Mouse (Mus musculus) MEL (cell line): Measurements from ENCODE around the gene Ube3b. TPM values are rescaled to one million over a fixed set of nuclear protein-coding genes. Genes with fewer than 3 reads are reported as not detected.

ENCODE experiments used
- DNase-seq: peaks from one replicate; pipeline ENCODE4 v3.0.0; 2011; ENCODE audit warnings: low read depth, low spot score
- H3K27ac ChIP-seq: 2 replicates; pipeline ENCODE4 v1.5.1; 2012; ENCODE audit warnings: low read depth, mild to moderate bottlenecking, control low read depth, low read length, moderate library complexity; ENCODE audit not compliant: control insufficient read depth
- H3K27me3 ChIP-seq, 2 experiments: fragments of 150-350 bp in 1 of 2; sonication (generic) in 1 of 2; 2 replicates each; pipeline ENCODE4 v1.6.1; 2012; ENCODE audit warnings: low read length in 2 of 2, mild to moderate bottlenecking in 2 of 2, improper control_type of control experiment in 1 of 2, moderate library complexity in 1 of 2; ENCODE audit not compliant: insufficient read depth in 2 of 2, control insufficient read depth in 1 of 2
- H3K36me3 ChIP-seq, 2 experiments: 2 replicates each; pipeline ENCODE4 v1.6.1; 2012 to 2014; ENCODE audit warnings: low read length in 2 of 2, improper control_type of control experiment in 1 of 2, inconsistent platforms in 1 of 2, mild to moderate bottlenecking in 1 of 2; ENCODE audit not compliant: insufficient read depth in 2 of 2, control insufficient read depth in 1 of 2
- H3K4me1 ChIP-seq, 2 experiments: fragments of 150-350 bp in 1 of 2; sonication (generic) in 1 of 2; 2 replicates each; pipeline ENCODE4 v1.6.1; 2012; ENCODE audit warnings: low read length in 2 of 2, improper control_type of control experiment in 1 of 2, mild to moderate bottlenecking in 1 of 2; ENCODE audit not compliant: insufficient read depth in 2 of 2, control insufficient read depth in 1 of 2
- H3K4me3 ChIP-seq, 2 experiments: fragments of 150-350 bp in 1 of 2; sonication (generic) in 1 of 2; 2 replicates each; pipeline ENCODE4 v1.5.1; 2012; ENCODE audit warnings: low read depth in 2 of 2, low read length in 2 of 2, mild to moderate bottlenecking in 2 of 2, moderate library complexity in 2 of 2, control low read depth in 1 of 2, improper control_type of control experiment in 1 of 2; ENCODE audit not compliant: control insufficient read depth in 1 of 2, insufficient read depth in 1 of 2
- H3K79me2 ChIP-seq: 2 replicates; pipeline ENCODE4 v1.6.1; 2012; ENCODE audit warnings: mild to moderate bottlenecking, low read length, moderate library complexity; ENCODE audit not compliant: control insufficient read depth, poor library complexity, insufficient read depth
- H3K9ac ChIP-seq: 2 replicates; pipeline ENCODE4 v1.6.1; 2012; ENCODE audit warnings: low read depth, mild to moderate bottlenecking, control low read depth, low read length, moderate library complexity; ENCODE audit not compliant: control insufficient read depth, poor library complexity, severe bottlenecking
- H3K9me3 ChIP-seq: fragments of 150-350 bp; sonication (generic); replicated peaks from 2 replicates; pipeline ENCODE4 v1.6.1; 2012; ENCODE audit warnings: mild to moderate bottlenecking, low read length, improper control_type of control experiment, moderate library complexity; ENCODE audit not compliant: insufficient read depth
- BHLHE40 ChIP-seq: IDR thresholded peaks from 2 replicates; pipeline ENCODE4 v1.6.1; 2012; ENCODE audit warnings: low read depth, mild to moderate bottlenecking, inconsistent platforms, low read length, improper control_type of control experiment, borderline replicate concordance
- CHD1 ChIP-seq: IDR thresholded peaks from 2 replicates; pipeline ENCODE4 v1.6.1; 2012; ENCODE audit warnings: low read depth, mild to moderate bottlenecking, inconsistent platforms, low read length, improper control_type of control experiment
- CHD2 ChIP-seq: IDR thresholded peaks from 2 replicates; pipeline ENCODE4 v1.6.1; 2011; ENCODE audit warnings: low read length, improper control_type of control experiment
- E2F4 ChIP-seq: IDR thresholded peaks from 2 replicates; pipeline ENCODE4 v1.6.1; 2011; ENCODE audit warnings: low read depth, low read length, improper control_type of control experiment, borderline replicate concordance
- EP300 ChIP-seq, 2 experiments: IDR thresholded peaks; 2 replicates each; pipeline ENCODE4 v1.6.1; 2011; ENCODE audit warnings: improper control_type of control experiment in 2 of 2, low read length in 2 of 2, low read depth in 1 of 2, mild to moderate bottlenecking in 1 of 2
- ETS1 ChIP-seq: IDR thresholded peaks from 2 replicates; pipeline ENCODE4 v1.6.1; 2012; ENCODE audit warnings: low read depth, mild to moderate bottlenecking, inconsistent platforms, low read length, improper control_type of control experiment, moderate library complexity
- GATA1 ChIP-seq: IDR thresholded peaks from 2 replicates; pipeline ENCODE4 v1.6.1; 2011; ENCODE audit warnings: low read depth, low read length, improper control_type of control experiment
- HCFC1 ChIP-seq: IDR thresholded peaks from 2 replicates; pipeline ENCODE4 v1.6.1; 2012; ENCODE audit warnings: low read depth, mild to moderate bottlenecking, inconsistent platforms, low read length, improper control_type of control experiment, moderate library complexity
- JUND ChIP-seq: IDR thresholded peaks from 2 replicates; pipeline ENCODE4 v1.6.1; 2011; ENCODE audit warnings: low read depth, mild to moderate bottlenecking, improper control_type of control experiment, low read length
- KAT2A ChIP-seq: conservative IDR thresholded peaks from 2 replicates; pipeline ENCODE4 v1.6.1; 2012; ENCODE audit warnings: low read depth, low read length, improper control_type of control experiment, inconsistent platforms
- MAFK ChIP-seq: IDR thresholded peaks from 2 replicates; pipeline ENCODE4 v1.6.1; 2011; ENCODE audit warnings: low read depth, mild to moderate bottlenecking, low read length, improper control_type of control experiment, borderline replicate concordance
- MAX ChIP-seq: IDR thresholded peaks from 2 replicates; pipeline ENCODE4 v1.6.1; 2011; ENCODE audit warnings: low read length, improper control_type of control experiment
- MEF2A ChIP-seq: IDR thresholded peaks from 2 replicates; pipeline ENCODE4 v1.6.1; 2014; ENCODE audit warnings: low read depth, mild to moderate bottlenecking, inconsistent platforms, low read length, improper control_type of control experiment; ENCODE audit not compliant: poor library complexity, insufficient replicate concordance, severe bottlenecking; ENCODE audit errors: extremely low read depth
- MYC ChIP-seq: IDR thresholded peaks from 2 replicates; pipeline ENCODE4 v1.6.1; 2011; ENCODE audit warnings: low read depth, mild to moderate bottlenecking, low read length, improper control_type of control experiment, moderate library complexity
- NELFE ChIP-seq: IDR thresholded peaks from 2 replicates; pipeline ENCODE4 v1.6.1; 2011; ENCODE audit warnings: low read depth, low read length, improper control_type of control experiment
- POLR2AphosphoS2 ChIP-seq: IDR thresholded peaks from 2 replicates; pipeline ENCODE4 v1.6.1; 2011; ENCODE audit warnings: low read length, improper control_type of control experiment
- POLR2AphosphoS5 ChIP-seq: IDR thresholded peaks from 2 replicates; pipeline ENCODE4 v1.6.1; 2012; ENCODE audit warnings: low read depth, borderline replicate concordance, mild to moderate bottlenecking, inconsistent platforms, low read length, moderate library complexity, mixed read lengths
- RCOR1 ChIP-seq: IDR thresholded peaks from 2 replicates; pipeline ENCODE4 v1.6.1; 2012; ENCODE audit warnings: low read depth, mild to moderate bottlenecking, inconsistent platforms, low read length, improper control_type of control experiment
- SIN3A ChIP-seq: IDR thresholded peaks from 2 replicates; pipeline ENCODE4 v1.6.1; 2012; ENCODE audit warnings: low read length, improper control_type of control experiment, inconsistent platforms
- SMC3 ChIP-seq: IDR thresholded peaks from 2 replicates; pipeline ENCODE4 v1.6.1; 2011; ENCODE audit warnings: low read depth, low read length, improper control_type of control experiment
- UBTF ChIP-seq: IDR thresholded peaks from 2 replicates; pipeline ENCODE4 v1.6.1; 2012; ENCODE audit warnings: low read depth, mild to moderate bottlenecking, inconsistent platforms, low read length, improper control_type of control experiment, moderate library complexity, borderline replicate concordance; ENCODE audit not compliant: insufficient read depth
- USF1 ChIP-seq: IDR thresholded peaks from 2 replicates; pipeline ENCODE4 v1.6.1; 2014; ENCODE audit warnings: low read depth, mild to moderate bottlenecking, inconsistent platforms, low read length, improper control_type of control experiment, moderate library complexity
- USF2 ChIP-seq, 2 experiments: IDR thresholded peaks; 2 replicates each; pipeline ENCODE4 v1.6.1; 2011 to 2012; ENCODE audit warnings: improper control_type of control experiment in 2 of 2, low read length in 2 of 2, borderline replicate concordance in 1 of 2, inconsistent platforms in 1 of 2, low read depth in 1 of 2, mild to moderate bottlenecking in 1 of 2; ENCODE audit not compliant: insufficient read depth in 1 of 2
- ZKSCAN1 ChIP-seq: IDR thresholded peaks from 2 replicates; pipeline ENCODE4 v1.6.1; 2012; ENCODE audit warnings: low read depth, mild to moderate bottlenecking, inconsistent platforms, low read length, improper control_type of control experiment, moderate library complexity
- polyA plus RNA-seq, 2 experiments: library from polyadenylated mRNA; stranded (reverse) in 1 of 2; unstranded in 1 of 2; fragments of >175 nt in 1 of 2; fragments of >200 nt in 1 of 2; gene quantifications; 2 replicates each; pipeline versions ENCODE4 v1.2.1 to v1.2.4; 2012; ENCODE audit warnings: low replicate concordance in 2 of 2, low read depth in 1 of 2; ENCODE audit not compliant: insufficient read length in 2 of 2, insufficient read depth in 1 of 2, missing spikeins in 1 of 2
- total RNA-seq: library from RNA; depleted of rRNA; stranded (reverse); fragments of 300-350 nt; gene quantifications from 2 replicates; pipeline ENCODE4 v1.2.3, GENCODE M21; 2012

Ube3b gene
- total and polyA plus RNA-seq, 3 experiments: 21.8 to 150 (median 45.4) TPM

DNA sequence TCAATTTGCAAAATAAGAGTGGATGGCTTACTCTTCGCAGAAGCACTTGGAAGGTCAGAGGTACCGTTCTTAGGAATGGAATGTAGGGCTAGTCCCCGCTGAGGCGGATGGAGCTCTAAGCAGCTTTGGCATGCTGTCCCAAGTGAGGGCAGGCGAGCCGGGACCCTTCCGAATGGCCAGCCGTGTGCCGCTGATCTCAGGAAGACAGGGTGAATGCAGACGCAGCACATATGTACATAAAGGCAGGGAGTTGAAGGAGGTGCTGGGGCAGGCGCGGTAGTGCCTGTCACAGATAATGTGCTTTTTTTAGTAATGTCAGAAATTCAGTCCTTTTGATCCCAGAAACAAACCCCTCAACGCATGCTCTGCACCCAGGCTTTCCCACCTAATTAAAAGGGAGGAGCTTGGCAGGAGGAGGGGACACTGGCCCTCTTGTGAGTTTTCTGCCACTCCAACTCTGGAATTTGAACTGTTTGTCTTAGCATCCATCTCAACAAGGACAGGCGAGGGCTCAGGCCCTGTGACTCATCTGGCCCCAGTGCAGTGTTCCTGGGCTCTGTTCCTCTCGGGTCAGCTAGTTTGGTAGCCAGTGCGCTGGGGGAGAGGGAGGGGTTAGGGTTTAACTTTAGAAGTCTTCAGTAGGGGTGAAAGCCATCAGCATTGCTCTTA is 32.8 kb downstream of the Ube3b start:
- H3K4me3 ChIP-seq: no peak overlapping the region

DNA sequence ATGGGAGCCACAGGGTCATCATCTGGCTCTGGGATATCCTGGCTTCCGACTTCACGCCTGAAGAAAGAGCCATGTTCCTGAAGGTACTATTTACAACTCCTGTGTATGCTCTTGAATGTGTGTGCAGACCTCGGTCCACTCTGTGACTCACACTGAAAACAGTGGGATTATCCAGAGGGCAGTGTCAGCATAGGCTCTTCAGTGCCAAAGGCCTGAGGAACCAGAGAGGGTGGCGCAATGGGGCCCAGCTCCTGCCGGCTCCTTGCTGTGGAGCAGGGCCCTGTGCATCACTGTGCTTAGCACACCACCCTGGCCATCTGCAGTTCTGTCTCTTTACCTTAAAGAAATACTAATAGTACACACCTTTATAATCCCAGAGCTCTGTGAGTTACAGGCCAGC is 35.2 kb downstream of the Ube3b start:
- H3K79me2 ChIP-seq: no peaks in the 10 kb centered on the region
- no peaks in the 10 kb centered on the region for H3K9me3 ChIP-seq
- H3K27me3 ChIP-seq: no peaks in the 10 kb centered on the region
- TF ChIP-seq MAFK: no peak
- H3K36me3 ChIP-seq: no peaks in the 10 kb centered on the region; a peak in 1 of 4 replicates
- no peak overlapping the region for H3K9ac ChIP-seq
- DNase-seq: no peak
- H3K4me3 ChIP-seq: no peak overlapping the region
- H3K4me1 ChIP-seq: no peaks in the 10 kb centered on the region
- no peak overlapping the region for H3K27ac ChIP-seq

More for the DNA sequence above, 32.8 kb downstream of the Ube3b start:
- no peak overlapping the region for H3K27ac ChIP-seq
- no peaks in the 10 kb centered on the region for H3K9me3 ChIP-seq
- H3K4me1 ChIP-seq: no peaks in the 10 kb centered on the region
- DNase-seq: no peak
- TF ChIP-seq POLR2AphosphoS5: no peak
- no peak for TF ChIP-seq NELFE
- TF ChIP-seq EP300 (IDR thresholded peaks at IDR 0.05; ENCODE audit: low read depth in 1 of 2, low read length in 2 of 2): no peak
- TF ChIP-seq CHD2: no peak
- TF ChIP-seq UBTF: no peak
- no peak for TF ChIP-seq GATA1
- TF ChIP-seq MYC: no peak
- no peak for TF ChIP-seq HCFC1
- no peak for TF ChIP-seq USF2 (IDR thresholded peaks at IDR 0.05; ENCODE audit: borderline replicate concordance in 1 of 2, insufficient read depth in 1 of 2, low read depth in 1 of 2, low read length in 2 of 2)
- TF ChIP-seq JUND: no peak
- no peaks in the 10 kb centered on the region for H3K79me2 ChIP-seq
- H3K36me3 ChIP-seq: no peaks in the 10 kb centered on the region; a peak in 1 of 4 replicates
- no peak overlapping the region for H3K9ac ChIP-seq
- H3K27me3 ChIP-seq: no peaks in the 10 kb centered on the region

GRCm38 (mm10) chr5:114416855-114417254 is 36.4 kb downstream of the Ube3b start:
- H3K9ac ChIP-seq: no peak overlapping the region
- no peaks in the 10 kb centered on the region; a peak in 1 of 4 replicates for H3K36me3 ChIP-seq

More at GRCm38 (mm10) chr5:114416855-114417254, 36.4 kb downstream of the Ube3b start:
- Histone ChIP-seq H3K4me3 (no peak overlapping the region), H3K79me2 (no peaks in the 10 kb centered on the region), H3K27ac (no peak overlapping the region), H3K9me3 (no peaks in the 10 kb centered on the region)
- TF ChIP-seq EP300 (IDR thresholded peaks at IDR 0.05; ENCODE audit: low read depth in 1 of 2, low read length in 2 of 2): no peak
- no peak for TF ChIP-seq KAT2A
- no peak for TF ChIP-seq MAX
- no peak for TF ChIP-seq E2F4
- no peak for TF ChIP-seq BHLHE40
- no peak for TF ChIP-seq CHD1
- TF ChIP-seq MEF2A: no peak
- no peak for TF ChIP-seq POLR2AphosphoS2
- TF ChIP-seq SIN3A: no peak
- TF ChIP-seq HCFC1: no peak
- TF ChIP-seq ETS1: no peak
- TF ChIP-seq NELFE: no peak
- TF ChIP-seq CHD2: no peak
- no peak for TF ChIP-seq RCOR1
- no peak for TF ChIP-seq ZKSCAN1
- TF ChIP-seq SMC3: no peak
- no peak for TF ChIP-seq USF1
- TF ChIP-seq UBTF: no peak
- no peak for TF ChIP-seq POLR2AphosphoS5
- TF ChIP-seq, all 39 proteins: peak for 0
- Histone ChIP-seq H3K4me1 (no peaks in the 10 kb centered on the region), H3K27me3 (no peaks in the 10 kb centered on the region)
- no peak for DNase-seq
